Mouse (Mus musculus) ES-Bruce4 (cell line): ENCODE data around the gene Plk1.

Experiments
- CTCF ChIP-seq: IDR thresholded peaks from one replicate; pipeline ENCODE4 v1.8.1; 2011; ENCODE audit warnings: low read depth, low read length
- POLR2A ChIP-seq: IDR thresholded peaks from one replicate; pipeline ENCODE4 v1.8.1; 2011; ENCODE audit warnings: low read length; ENCODE audit not compliant: insufficient read depth

- TF ChIP-seq POLR2A (no peak), CTCF (no peak)
Measured at GRCm38 (mm10) chr7:122219315-122219801, 60.1 kb downstream of the Plk1 start, which contains the start of gene Chp2.
